Mouse (Mus musculus) MEL (cell line): ENCODE data around the gene Gm49396. TPM values are rescaled to one million over a fixed set of nuclear protein-coding genes. Genes with fewer than 3 reads are reported as not detected.

ENCODE experiments used
- DNase-seq: peaks from one replicate; pipeline ENCODE4 v3.0.0; 2011; ENCODE audit warnings: low read depth, low spot score
- H3K27ac ChIP-seq: 2 replicates; pipeline ENCODE4 v1.5.1; 2012; ENCODE audit warnings: low read depth, mild to moderate bottlenecking, control low read depth, low read length, moderate library complexity; ENCODE audit not compliant: control insufficient read depth
- H3K27me3 ChIP-seq, 2 experiments: fragments of 150-350 bp in 1 of 2; sonication (generic) in 1 of 2; 2 replicates each; pipeline ENCODE4 v1.6.1; 2012; ENCODE audit warnings: low read length in 2 of 2, mild to moderate bottlenecking in 2 of 2, improper control_type of control experiment in 1 of 2, moderate library complexity in 1 of 2; ENCODE audit not compliant: insufficient read depth in 2 of 2, control insufficient read depth in 1 of 2
- H3K36me3 ChIP-seq, 2 experiments: 2 replicates each; pipeline ENCODE4 v1.6.1; 2012 to 2014; ENCODE audit warnings: low read length in 2 of 2, improper control_type of control experiment in 1 of 2, inconsistent platforms in 1 of 2, mild to moderate bottlenecking in 1 of 2; ENCODE audit not compliant: insufficient read depth in 2 of 2, control insufficient read depth in 1 of 2
- H3K4me1 ChIP-seq, 2 experiments: fragments of 150-350 bp in 1 of 2; sonication (generic) in 1 of 2; 2 replicates each; pipeline ENCODE4 v1.6.1; 2012; ENCODE audit warnings: low read length in 2 of 2, improper control_type of control experiment in 1 of 2, mild to moderate bottlenecking in 1 of 2; ENCODE audit not compliant: insufficient read depth in 2 of 2, control insufficient read depth in 1 of 2
- H3K4me3 ChIP-seq, 2 experiments: fragments of 150-350 bp in 1 of 2; sonication (generic) in 1 of 2; 2 replicates each; pipeline ENCODE4 v1.5.1; 2012; ENCODE audit warnings: low read depth in 2 of 2, low read length in 2 of 2, mild to moderate bottlenecking in 2 of 2, moderate library complexity in 2 of 2, control low read depth in 1 of 2, improper control_type of control experiment in 1 of 2; ENCODE audit not compliant: control insufficient read depth in 1 of 2, insufficient read depth in 1 of 2
- H3K79me2 ChIP-seq: 2 replicates; pipeline ENCODE4 v1.6.1; 2012; ENCODE audit warnings: mild to moderate bottlenecking, low read length, moderate library complexity; ENCODE audit not compliant: control insufficient read depth, poor library complexity, insufficient read depth
- H3K9ac ChIP-seq: 2 replicates; pipeline ENCODE4 v1.6.1; 2012; ENCODE audit warnings: low read depth, mild to moderate bottlenecking, control low read depth, low read length, moderate library complexity; ENCODE audit not compliant: control insufficient read depth, poor library complexity, severe bottlenecking
- H3K9me3 ChIP-seq: fragments of 150-350 bp; sonication (generic); replicated peaks from 2 replicates; pipeline ENCODE4 v1.6.1; 2012; ENCODE audit warnings: mild to moderate bottlenecking, low read length, improper control_type of control experiment, moderate library complexity; ENCODE audit not compliant: insufficient read depth
- CHD1 ChIP-seq: IDR thresholded peaks from 2 replicates; pipeline ENCODE4 v1.6.1; 2012; ENCODE audit warnings: low read depth, mild to moderate bottlenecking, inconsistent platforms, low read length, improper control_type of control experiment
- CHD2 ChIP-seq: IDR thresholded peaks from 2 replicates; pipeline ENCODE4 v1.6.1; 2011; ENCODE audit warnings: low read length, improper control_type of control experiment
- CTCF ChIP-seq, 3 experiments: IDR thresholded peaks in 2 of 3; conservative IDR thresholded peaks in 1 of 3; 2 replicates each; pipeline ENCODE4 v1.5.1; 2011 to 2012; ENCODE audit warnings: low read length in 3 of 3, low read depth in 2 of 3, mild to moderate bottlenecking in 2 of 3, improper control_type of control experiment in 1 of 3, inconsistent platforms in 1 of 3, mixed read lengths in 1 of 3, moderate library complexity in 1 of 3; ENCODE audit not compliant: control insufficient read depth in 1 of 3, insufficient read depth in 1 of 3, poor library complexity in 1 of 3, severe bottlenecking in 1 of 3
- ETS1 ChIP-seq: IDR thresholded peaks from 2 replicates; pipeline ENCODE4 v1.6.1; 2012; ENCODE audit warnings: low read depth, mild to moderate bottlenecking, inconsistent platforms, low read length, improper control_type of control experiment, moderate library complexity
- GABPA ChIP-seq: IDR thresholded peaks from 2 replicates; pipeline ENCODE4 v1.6.1; 2012; ENCODE audit warnings: low read depth, mild to moderate bottlenecking, inconsistent platforms, low read length, improper control_type of control experiment, moderate library complexity
- GATA1 ChIP-seq: IDR thresholded peaks from 2 replicates; pipeline ENCODE4 v1.6.1; 2011; ENCODE audit warnings: low read depth, low read length, improper control_type of control experiment
- HCFC1 ChIP-seq: IDR thresholded peaks from 2 replicates; pipeline ENCODE4 v1.6.1; 2012; ENCODE audit warnings: low read depth, mild to moderate bottlenecking, inconsistent platforms, low read length, improper control_type of control experiment, moderate library complexity
- JUND ChIP-seq: IDR thresholded peaks from 2 replicates; pipeline ENCODE4 v1.6.1; 2011; ENCODE audit warnings: low read depth, mild to moderate bottlenecking, improper control_type of control experiment, low read length
- KAT2A ChIP-seq: conservative IDR thresholded peaks from 2 replicates; pipeline ENCODE4 v1.6.1; 2012; ENCODE audit warnings: low read depth, low read length, improper control_type of control experiment, inconsistent platforms
- MXI1 ChIP-seq: IDR thresholded peaks from 2 replicates; pipeline ENCODE4 v1.6.1; 2011; ENCODE audit warnings: mild to moderate bottlenecking, low read depth, low read length, improper control_type of control experiment
- MYB ChIP-seq: IDR thresholded peaks from 2 replicates; pipeline ENCODE4 v1.6.1; 2011; ENCODE audit warnings: mild to moderate bottlenecking, low read depth, low read length, improper control_type of control experiment
- NELFE ChIP-seq: IDR thresholded peaks from 2 replicates; pipeline ENCODE4 v1.6.1; 2011; ENCODE audit warnings: low read depth, low read length, improper control_type of control experiment
- NRF1 ChIP-seq: IDR thresholded peaks from 2 replicates; pipeline ENCODE4 v1.6.1; 2014; ENCODE audit warnings: low read depth, mild to moderate bottlenecking, inconsistent platforms, low read length, improper control_type of control experiment, moderate library complexity; ENCODE audit not compliant: poor library complexity, insufficient read depth, severe bottlenecking
- POLR2A ChIP-seq, 2 experiments: IDR thresholded peaks; 2 replicates each; pipeline ENCODE4 v1.6.1; 2011 to 2012; ENCODE audit warnings: low read length in 2 of 2, mild to moderate bottlenecking in 2 of 2, control low read depth in 1 of 2, improper control_type of control experiment in 1 of 2, low read depth in 1 of 2, moderate library complexity in 1 of 2; ENCODE audit not compliant: control insufficient read depth in 1 of 2, insufficient read depth in 1 of 2, poor library complexity in 1 of 2
- POLR2AphosphoS2 ChIP-seq: IDR thresholded peaks from 2 replicates; pipeline ENCODE4 v1.6.1; 2011; ENCODE audit warnings: low read length, improper control_type of control experiment
- POLR2AphosphoS5 ChIP-seq: IDR thresholded peaks from 2 replicates; pipeline ENCODE4 v1.6.1; 2012; ENCODE audit warnings: low read depth, borderline replicate concordance, mild to moderate bottlenecking, inconsistent platforms, low read length, moderate library complexity, mixed read lengths
- RAD21 ChIP-seq: IDR thresholded peaks from 2 replicates; pipeline ENCODE4 v1.6.1; 2011; ENCODE audit warnings: mild to moderate bottlenecking, low read depth, low read length, improper control_type of control experiment
- SMC3 ChIP-seq: IDR thresholded peaks from 2 replicates; pipeline ENCODE4 v1.6.1; 2011; ENCODE audit warnings: low read depth, low read length, improper control_type of control experiment
- TBP ChIP-seq: IDR thresholded peaks from 2 replicates; pipeline ENCODE4 v1.8.0; 2011; ENCODE audit warnings: low read depth, low read length, improper control_type of control experiment
- USF1 ChIP-seq: IDR thresholded peaks from 2 replicates; pipeline ENCODE4 v1.6.1; 2014; ENCODE audit warnings: low read depth, mild to moderate bottlenecking, inconsistent platforms, low read length, improper control_type of control experiment, moderate library complexity
- ZC3H11A ChIP-seq: IDR thresholded peaks from 2 replicates; pipeline ENCODE4 v1.6.1; 2012; ENCODE audit warnings: low read depth, mild to moderate bottlenecking, inconsistent platforms, low read length, improper control_type of control experiment
- ZKSCAN1 ChIP-seq: IDR thresholded peaks from 2 replicates; pipeline ENCODE4 v1.6.1; 2012; ENCODE audit warnings: low read depth, mild to moderate bottlenecking, inconsistent platforms, low read length, improper control_type of control experiment, moderate library complexity
- ZMIZ1 ChIP-seq: IDR thresholded peaks from 2 replicates; pipeline ENCODE4 v1.6.1; 2012; ENCODE audit warnings: low read depth, mild to moderate bottlenecking, inconsistent platforms, low read length, improper control_type of control experiment, moderate library complexity
- ZNF384 ChIP-seq: IDR thresholded peaks from 2 replicates; pipeline ENCODE4 v1.6.1; 2012; ENCODE audit warnings: low read depth, mild to moderate bottlenecking, inconsistent platforms, low read length, improper control_type of control experiment
- polyA plus RNA-seq, 2 experiments: library from polyadenylated mRNA; stranded (reverse) in 1 of 2; unstranded in 1 of 2; fragments of >175 nt in 1 of 2; fragments of >200 nt in 1 of 2; gene quantifications; 2 replicates each; pipeline versions ENCODE4 v1.2.1 to v1.2.4; 2012; ENCODE audit warnings: low replicate concordance in 2 of 2, low read depth in 1 of 2; ENCODE audit not compliant: insufficient read length in 2 of 2, insufficient read depth in 1 of 2, missing spikeins in 1 of 2
- total RNA-seq: library from RNA; depleted of rRNA; stranded (reverse); fragments of 300-350 nt; gene quantifications from 2 replicates; pipeline ENCODE4 v1.2.3, GENCODE M21; 2012

Gene Gm49396
- total and polyA plus RNA-seq, 3 experiments: 1.9 to 4.2 TPM; not detected in 1

GRCm38 (mm10) chr7:30520396-30520795 is 42.7 kb upstream of the Gm49396 start:
- DNase-seq: no peak
- no peaks in the 10 kb centered on the region for H3K36me3 ChIP-seq
- TF ChIP-seq ZKSCAN1 (no peak), CHD2 (no peak), HCFC1 (no peak), ETS1 (no peak), GATA1 (no peak), USF1 (no peak), GABPA (no peak), ZNF384 (no peak), NRF1 (no peak), SMC3 (no peak), KAT2A (no peak), MYB (no peak), RAD21 (no peak), POLR2A (IDR thresholded peaks at IDR 0.05; ENCODE audit: control insufficient read depth in 1 of 2, insufficient read depth in 1 of 2, low read depth in 1 of 2, low read length in 2 of 2, poor library complexity in 1 of 2) (no peak), POLR2AphosphoS5 (no peak), CHD1 (no peak), NELFE (no peak), ZC3H11A (no peak), POLR2AphosphoS2 (no peak), TBP (no peak)
- TF ChIP-seq, all 39 proteins: peak for 0
- Histone ChIP-seq H3K79me2 (no peaks in the 10 kb centered on the region), H3K9me3 (no peaks in the 10 kb centered on the region), H3K4me3 (no peak overlapping the region), H3K9ac (no peak overlapping the region), H3K4me1 (no peaks in the 10 kb centered on the region), H3K27me3 (no peaks in the 10 kb centered on the region), H3K27ac (no peak overlapping the region)

- no peak overlapping the region for H3K27ac ChIP-seq
- H3K9me3 ChIP-seq: no peaks in the 10 kb centered on the region
- no peaks in the 10 kb centered on the region for H3K4me1 ChIP-seq
- DNase-seq: no peak
- H3K36me3 ChIP-seq: no peaks in the 10 kb centered on the region
- H3K79me2 ChIP-seq: no peaks in the 10 kb centered on the region
- TF ChIP-seq GABPA: no peak
- no peak for TF ChIP-seq NELFE
- TF ChIP-seq ZNF384: no peak
- no peak for TF ChIP-seq ZMIZ1
- TF ChIP-seq JUND: no peak
- no peak for TF ChIP-seq USF1
- no peak for TF ChIP-seq POLR2AphosphoS2
- TF ChIP-seq MXI1: no peak
- no peak for TF ChIP-seq CHD1
- TF ChIP-seq CTCF (IDR thresholded peaks at IDR 0.05 in 2 of 3, conservative IDR thresholded peaks at IDR 0.05 in 1 of 3; ENCODE audit: control insufficient read depth in 1 of 3, insufficient read depth in 1 of 3, low read depth in 2 of 3, low read length in 3 of 3, poor library complexity in 1 of 3, severe bottlenecking in 1 of 3): no peak
- TF ChIP-seq ZC3H11A: no peak
- TF ChIP-seq GATA1: no peak
- TF ChIP-seq MYB: no peak
- TF ChIP-seq TBP: no peak
- no peaks in the 10 kb centered on the region for H3K27me3 ChIP-seq
- H3K4me3 ChIP-seq: no peak overlapping the region
- no peak overlapping the region for H3K9ac ChIP-seq
These were observed 42.3 kb upstream of the Gm49396 start for GRCm38 (mm10) chr7:30520856-30521255.
